Mouse (Mus musculus) left cerebral cortex, postnatal 14 days (tissue): ENCODE data around the gene Olfr206. TPM values are rescaled to one million over a fixed set of nuclear protein-coding genes. Genes with fewer than 3 reads are reported as not detected.
A peak's percentile ranks its signal among the peaks of the same experiment; 100 is the strongest.
"Not testable (repeated sequence)": the region's sequence is repeated elsewhere in the genome, so short reads cannot be mapped to it uniquely, and the experiment has no call there.

Source experiments
- DNase-seq, 2 experiments: peaks; one replicate each; pipeline ENCODE4 v3.0.0; 2021 to 2022; ENCODE audit warnings: low spot score in 2 of 2, mixed read lengths in 1 of 2
- intact Hi-C: fragments of 180-260 bp; cut with DNase I; formaldehyde crosslinking; loops from one replicate; pipeline ENCODE4 v1.15.1; 2025
- long read RNA-seq, 2 experiments: library from polyadenylated mRNA; stranded (forward); transcript quantifications; one replicate each; pipeline ENCODE4 v2.0.0; 2021
- total RNA-seq, 2 experiments: library from RNA; stranded (reverse); gene quantifications; 2 replicates each; pipeline ENCODE4 v1.2.3; 2021

Olfr206 gene
- not detected for total RNA-seq
- long read RNA-seq, experiment 1: 0 reads
- long read RNA-seq, experiment 2: 0 reads

GRCm38 (mm10) chr16:59349146-59349545 lies at the start of gene Olfr206:
Gene Olfr206 (minus strand): TSS chr16:59349246.
- intact Hi-C loops: no loop called here
- no peak for DNase-seq

DNA sequence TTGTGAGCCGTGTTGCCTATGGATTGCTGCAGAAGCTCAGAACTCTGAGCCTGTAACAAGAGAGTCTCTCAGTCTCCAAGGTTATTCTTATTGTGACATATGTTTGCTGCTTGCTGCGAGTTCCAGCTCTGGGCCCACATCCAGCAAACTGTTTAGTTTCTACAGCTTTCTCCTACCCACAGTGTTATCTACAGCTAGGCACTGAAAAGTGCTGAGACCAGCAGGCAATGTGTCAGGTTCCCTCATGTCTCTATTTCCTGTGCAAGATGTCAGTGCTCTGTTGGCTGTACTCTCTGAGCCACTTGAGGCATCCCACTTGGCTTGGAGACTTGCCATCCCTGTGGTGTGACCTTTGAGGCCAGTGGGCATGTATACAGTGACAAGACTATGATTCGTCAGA lies 44.3 kb upstream of the Olfr206 start:
- intact Hi-C loops: no loop called here
- peak; percentile 63 to 66 for DNase-seq

DNA sequence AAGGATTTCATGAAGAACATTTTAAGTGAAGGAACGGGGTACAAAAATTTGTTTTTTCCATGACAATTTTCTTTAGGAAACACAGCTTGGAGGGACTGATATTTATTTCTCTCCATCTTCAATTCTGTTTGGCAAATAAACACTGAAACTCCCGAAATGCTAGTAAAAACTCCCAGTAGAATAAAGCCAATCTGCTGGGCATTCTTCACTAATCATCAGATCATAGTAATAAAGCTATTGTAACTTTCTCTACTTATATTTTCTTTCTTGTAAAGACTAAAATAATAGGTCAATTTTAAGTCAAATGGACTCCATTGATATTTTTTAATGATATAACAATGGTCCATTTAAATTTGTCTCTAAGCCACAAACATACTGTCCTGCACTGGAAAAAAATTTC lies 14.8 kb upstream of the Olfr206 start, which contains the start of gene Olfr209:
TSS of gene Olfr209 (minus strand) at position 101 of the 400 bp plus-strand sequence.
- no peak for DNase-seq
- intact Hi-C loops: no loop called here

- no peak for DNase-seq
- intact Hi-C loops: no loop called here
Observed at GRCm38 (mm10) chr16:59331038-59331437, 18.0 kb downstream of the Olfr206 start, which contains the start of gene Olfr205. Gene Olfr205 (minus strand): TSS chr16:59331138.

- intact Hi-C loops, DNase-seq: not testable (repeated sequence)
Observed at GRCm38 (mm10) chr16:59323262-59323661, 25.8 kb downstream of the Olfr206 start.

GRCm38 (mm10) chr16:59318148-59318547 lies 30.9 kb downstream of the Olfr206 start, which contains the start of gene Olfr204:
Gene Olfr204 (minus strand): TSS chr16:59318248.
- no peak for DNase-seq
- intact Hi-C loops: no loop called here

- no peak for DNase-seq
- intact Hi-C loops: no loop called here
Observed at GRCm38 (mm10) chr16:59298581-59298980, 50.5 kb downstream of the Olfr206 start, which contains the start of gene Olfr203. Gene Olfr203 (plus strand): TSS chr16:59298881.

Other genes starting within 250 kb of the Olfr206 start
- gene Olfr193, start 237.4 kb downstream of the Olfr206 start, total RNA-seq: not detected
- not detected for gene Olfr194, start 228.2 kb downstream of the Olfr206 start, total RNA-seq
- not detected for gene Olfr195, start 202.2 kb downstream of the Olfr206 start, total RNA-seq
- not detected for gene Olfr196, start 178.8 kb downstream of the Olfr206 start, total RNA-seq
- gene Olfr198, start 145.7 kb downstream of the Olfr206 start, total RNA-seq: not detected
- gene Olfr199, start 129.5 kb downstream of the Olfr206 start, total RNA-seq: not detected
- not detected for gene Olfr201, start 76.6 kb downstream of the Olfr206 start, total RNA-seq
- not detected for gene Olfr202, start 62.5 kb downstream of the Olfr206 start, total RNA-seq
- not detected for gene Olfr203, start 50.4 kb downstream of the Olfr206 start, total RNA-seq
- under 1 TPM in 1 of 2 experiments, not detected in 1; 0.07 TPM for gene Olfr204, start 31.0 kb downstream of the Olfr206 start, total RNA-seq
- gene Olfr205, start 18.1 kb downstream of the Olfr206 start, total RNA-seq: not detected
- gene Olfr209, start 14.7 kb upstream of the Olfr206 start, total RNA-seq: not detected
- under 1 TPM in 1 of 2 experiments, not detected in 1; 0.11 TPM for gene Gabrr3, start 58.1 kb upstream of the Olfr206 start, total RNA-seq
- gene Riox2, start 122.5 kb upstream of the Olfr206 start, total RNA-seq: 10 to 100 TPM; 10.4 to 10.7 TPM